Mouse (Mus musculus) layer of hippocampus, adult 8-10 months (tissue): ENCODE results near the gene Spon1. TPM values are rescaled to one million over a fixed set of nuclear protein-coding genes. Genes with fewer than 3 reads are reported as not detected.

Experiments used
- DNase-seq, 2 experiments: peaks; one replicate each; pipeline ENCODE4 v3.0.0; 2022; ENCODE audit warnings: low spot score in 2 of 2
- total RNA-seq, 4 experiments: library from RNA; stranded (reverse); gene quantifications; 2 replicates each; pipeline ENCODE4 v1.2.4; 2022

Spon1 gene
- total RNA-seq, 4 experiments from 2014 or later: 54.8 to 58.9 (median 56.4) TPM

GRCm38 (mm10) chr7:114058166-114058565 lies 292.4 kb downstream of the Spon1 start:
- DNase-seq: no peak

GRCm38 (mm10) chr7:114058927-114059441 lies 293.2 kb downstream of the Spon1 start:
- no peak for DNase-seq

- DNase-seq: no peak
These were observed 294.6 kb downstream of the Spon1 start for GRCm38 (mm10) chr7:114060445-114060844.

- no peak for DNase-seq
These were observed 296.7 kb downstream of the Spon1 start for GRCm38 (mm10) chr7:114062451-114062850.

GRCm38 (mm10) chr7:114063534-114063933 lies 297.7 kb downstream of the Spon1 start:
- no peak for DNase-seq

- no peak for DNase-seq
These were observed 298.2 kb downstream of the Spon1 start for GRCm38 (mm10) chr7:114063966-114064365.

DNA sequence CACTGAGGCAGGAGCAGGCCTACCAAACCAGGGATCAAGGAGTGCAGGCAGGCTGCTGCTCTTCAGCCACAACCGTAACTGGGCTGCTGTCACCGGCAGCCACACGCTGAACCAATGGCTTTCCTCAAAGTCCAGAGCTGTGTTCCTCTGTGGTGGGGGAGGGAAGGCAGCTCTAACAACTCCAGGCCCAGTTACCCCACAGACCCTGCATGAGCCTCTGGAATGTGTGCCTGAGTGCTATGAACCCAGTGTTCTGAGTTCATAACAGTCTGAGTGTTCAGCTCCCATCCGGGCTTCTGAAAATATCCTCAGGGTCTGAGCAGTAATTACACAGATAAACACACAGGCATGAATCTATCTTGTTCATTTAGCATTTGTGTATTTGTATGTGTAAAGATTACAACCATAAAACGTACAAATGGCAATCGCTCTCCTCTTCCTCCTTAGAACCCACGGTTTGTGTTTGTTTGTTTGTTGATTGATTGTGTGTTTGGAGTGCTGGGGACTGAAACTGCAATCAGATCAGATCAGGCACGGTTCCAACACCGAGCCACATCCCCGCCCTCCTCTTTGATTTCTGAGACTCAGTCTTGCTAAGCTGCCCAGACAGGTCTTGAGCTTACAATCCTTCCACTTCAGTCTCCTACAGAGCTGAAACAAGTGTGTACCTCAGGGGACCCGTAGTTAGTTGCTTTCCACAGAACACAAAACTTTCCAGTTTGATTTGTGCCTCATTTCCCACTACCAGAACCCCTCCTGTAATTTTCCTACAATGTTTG lies 299.8 kb downstream of the Spon1 start:
- no peak for DNase-seq

- peak; percentile 74 to 87 for DNase-seq
These were observed 300.9 kb downstream of the Spon1 start for GRCm38 (mm10) chr7:114066529-114067178.

DNA sequence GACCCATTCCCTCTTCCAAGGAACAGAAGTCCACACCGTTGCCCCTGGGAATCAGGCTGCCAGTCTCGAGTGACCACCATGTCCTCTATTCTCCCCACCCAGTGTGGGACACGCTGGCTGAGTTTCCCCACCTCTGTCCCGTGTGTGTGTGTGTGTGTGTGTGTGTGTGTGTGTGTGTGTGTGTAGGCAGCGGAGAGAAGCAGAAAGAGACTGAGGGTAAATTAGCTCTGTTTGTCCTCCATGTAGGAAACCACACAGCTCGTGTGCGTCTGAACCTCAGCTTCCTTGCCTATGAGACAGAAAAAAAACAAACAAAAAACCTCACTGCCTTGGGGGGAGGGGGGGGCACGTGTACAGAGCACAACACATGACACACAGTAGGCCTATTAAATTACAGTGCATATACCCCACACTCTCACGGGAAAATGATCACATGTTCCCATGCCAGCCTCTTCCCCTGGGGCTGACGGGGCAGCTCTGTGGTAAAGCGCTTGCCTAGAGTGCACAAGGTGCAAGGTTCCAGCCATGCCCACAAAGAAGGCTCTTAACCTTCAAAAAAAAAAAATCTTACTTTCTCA lies 303.2 kb downstream of the Spon1 start:
- no peak for DNase-seq

DNA sequence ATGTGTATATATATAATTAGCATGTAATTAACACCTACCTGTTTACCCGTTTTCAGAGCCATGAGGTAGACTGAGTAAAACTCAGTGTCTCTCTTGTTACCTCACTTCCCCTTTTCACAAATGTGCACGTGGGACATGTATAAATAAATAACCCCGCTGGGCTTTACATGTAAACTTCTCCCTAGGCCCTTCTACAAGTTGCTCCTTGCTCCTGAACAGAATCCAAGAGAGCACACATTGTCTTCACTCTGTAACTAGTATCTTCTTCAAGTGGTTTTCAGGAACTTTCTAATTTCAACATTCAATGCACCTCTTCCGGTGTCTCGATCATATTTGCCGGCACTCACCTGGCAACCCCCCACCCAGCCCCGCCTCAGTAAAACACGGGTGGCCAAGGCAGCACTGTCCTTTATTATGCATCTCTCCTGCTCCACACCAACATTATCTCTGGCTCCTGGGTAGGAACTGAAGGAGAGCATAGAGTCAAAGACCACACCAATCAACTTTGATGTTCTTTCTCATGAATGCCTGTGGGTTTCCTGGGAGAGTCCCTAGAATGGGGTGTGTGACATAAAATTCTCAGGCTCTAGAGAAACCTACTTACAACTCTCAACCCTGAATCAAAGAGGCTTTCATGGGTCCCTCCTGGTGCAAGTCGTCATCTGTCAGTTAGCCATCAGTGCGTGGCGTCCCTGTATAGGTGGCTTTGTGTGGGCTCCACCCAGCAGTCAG lies 304.1 kb downstream of the Spon1 start:
- DNase-seq: no peak

DNA sequence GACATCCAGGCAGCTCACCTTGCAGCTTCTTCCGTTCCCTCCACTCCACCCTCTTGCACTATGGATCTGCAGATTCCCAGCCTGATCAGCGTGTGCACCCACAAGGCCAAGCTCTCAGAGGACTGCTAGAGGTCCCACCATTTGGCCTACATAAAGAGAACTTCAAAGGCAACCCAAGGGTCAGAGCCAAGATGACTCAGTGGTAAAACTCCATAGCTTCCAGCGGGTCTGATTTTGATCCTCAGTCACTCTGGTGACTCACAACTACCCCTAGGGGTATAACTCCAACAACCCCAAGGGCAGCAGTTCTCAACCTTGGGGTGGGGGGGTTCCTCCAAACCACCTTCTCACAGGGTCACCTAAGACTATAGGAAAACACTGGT lies 304.7 kb downstream of the Spon1 start:
- DNase-seq: no peak

- DNase-seq: no peak
These were observed 305.6 kb downstream of the Spon1 start for GRCm38 (mm10) chr7:114071395-114071794.

GRCm38 (mm10) chr7:114071851-114072616 lies 306.2 kb downstream of the Spon1 start:
- no peak for DNase-seq

- DNase-seq: no peak
These were observed 308.3 kb downstream of the Spon1 start for GRCm38 (mm10) chr7:114074133-114074532.

DNA sequence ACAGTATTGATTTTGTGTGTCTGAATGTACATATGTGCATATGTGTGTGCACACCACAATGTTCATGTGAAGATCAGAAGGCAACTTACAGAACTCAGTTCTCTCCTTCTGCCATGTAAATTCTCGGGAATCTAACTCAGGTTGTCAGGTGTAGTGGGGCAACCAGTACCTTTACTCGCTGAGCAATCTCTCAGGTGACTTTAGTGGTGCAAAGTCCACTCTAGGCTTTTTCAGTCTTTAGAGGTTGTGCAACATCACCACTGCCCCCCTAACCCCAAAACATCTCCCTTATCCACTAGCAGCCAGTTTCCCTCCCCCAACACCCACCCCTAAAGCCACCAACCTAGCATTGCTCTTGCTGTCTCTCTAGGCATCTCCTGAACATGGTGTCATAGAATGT lies 308.8 kb downstream of the Spon1 start:
- no peak for DNase-seq

- no peak for DNase-seq
These were observed 313.5 kb downstream of the Spon1 start for GRCm38 (mm10) chr7:114079343-114079742.

- DNase-seq: no peak
These were observed 314.5 kb downstream of the Spon1 start for GRCm38 (mm10) chr7:114080250-114080649.

GRCm38 (mm10) chr7:114081633-114082420 lies 316.0 kb downstream of the Spon1 start:
- DNase-seq: no peak

DNA sequence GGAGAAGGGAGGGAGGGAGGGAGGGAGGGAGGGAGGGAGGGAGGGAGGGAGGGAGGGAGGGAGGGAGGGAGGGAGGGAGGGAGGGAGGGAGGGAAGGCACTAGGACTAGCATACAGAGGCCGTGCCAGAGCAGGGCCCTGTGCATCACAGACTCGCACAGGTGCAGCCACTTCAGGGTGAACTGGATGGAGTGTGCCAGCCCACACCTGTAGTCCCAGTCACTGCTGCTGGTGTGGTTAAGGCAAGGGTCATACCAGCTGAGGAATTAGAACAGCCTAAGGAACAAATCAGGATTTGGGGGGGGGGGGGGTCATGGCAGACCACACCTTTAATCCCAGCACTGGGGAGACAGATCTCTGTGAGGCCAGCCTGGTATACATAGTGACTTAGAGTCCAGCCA lies 317.3 kb downstream of the Spon1 start:
- DNase-seq: no peak

- DNase-seq: no peak
These were observed 318.0 kb downstream of the Spon1 start for GRCm38 (mm10) chr7:114083760-114084159.
